Mouse (Mus musculus) embryonic facial prominence, embryonic 15.5 days (tissue): ENCODE results near the gene Cyp2d26. TPM values are rescaled to one million over a fixed set of nuclear protein-coding genes. Genes with fewer than 3 reads are reported as not detected.

Source experiments
- ATAC-seq: fragments of 200-750 bp; cut with Nextera tagmentation; 2 replicates; pipeline ENCODE4 v1.8.0; 2017; ENCODE audit warnings: low read depth, moderate TSS enrichment; ENCODE audit not compliant: insufficient number of reproducible peaks, low FRiP score, low TSS enrichment
- H3K27ac ChIP-seq: fragments of 300-500 bp; sonication (generic); replicated peaks from 2 replicates; pipeline ENCODE4 v1.5.1; 2015; ENCODE audit warnings: mild to moderate bottlenecking, inconsistent platforms
- H3K27me3 ChIP-seq: fragments of 300-500 bp; sonication (generic); 2 replicates; pipeline ENCODE4 v1.6.1; 2015; ENCODE audit warnings: inconsistent platforms
- H3K36me3 ChIP-seq: fragments of 300-500 bp; sonication (generic); 2 replicates; pipeline ENCODE4 v1.6.1; 2015; ENCODE audit warnings: mild to moderate bottlenecking, inconsistent platforms
- H3K4me1 ChIP-seq: fragments of 300-500 bp; sonication (generic); 2 replicates; pipeline ENCODE4 v1.6.1; 2015; ENCODE audit warnings: inconsistent platforms
- H3K4me2 ChIP-seq: fragments of 300-500 bp; sonication (generic); replicated peaks from 2 replicates; pipeline ENCODE4 v1.6.1; 2015; ENCODE audit warnings: mild to moderate bottlenecking, inconsistent platforms
- H3K4me3 ChIP-seq: fragments of 300-500 bp; sonication (generic); replicated peaks from 2 replicates; pipeline ENCODE4 v1.5.1; 2015; ENCODE audit warnings: mild to moderate bottlenecking, inconsistent platforms
- H3K9ac ChIP-seq: fragments of 300-500 bp; sonication (generic); 2 replicates; pipeline ENCODE4 v1.6.1; 2015; ENCODE audit warnings: inconsistent platforms
- H3K9me3 ChIP-seq: fragments of 300-500 bp; sonication (generic); replicated peaks from 2 replicates; pipeline ENCODE4 v1.6.1; 2016; ENCODE audit warnings: inconsistent platforms
- WGBS: fragments of 180-500 bp; shearing (Covaris S2); methylation state at CpG from one replicate; pipeline ENCODE4 v1.1.7; 2015; 5-methylcytosine and 5-hydroxymethylcytosine counted together
- microRNA-seq: library from miRNA; unstranded; fragments of <30 nt; microRNA quantifications from one replicate; pipeline ENCODE4, GENCODE M21; 2016; ENCODE audit warnings: borderline number of aligned reads
- polyA plus RNA-seq: library from polyadenylated mRNA; unstranded; fragments of >200 nt; fragmentation: Nextera tagmentation; extraction: Ambion mirVana; gene quantifications from 2 replicates; pipeline ENCODE4 v1.2.1, GENCODE M21; 2015

The Cyp2d26 gene
- polyA plus RNA-seq, 1 experiment from 2014 or later, result not detected

- Histone ChIP-seq H3K9me3 (no peaks in the 10 kb centered on the region), H3K9ac (no peak overlapping the region), H3K27me3 (no peaks in the 10 kb centered on the region), H3K27ac (no peak overlapping the region), H3K4me3 (no peak overlapping the region), H3K4me1 (no peaks in the 10 kb centered on the region), H3K4me2 (no peak overlapping the region), H3K36me3 (no peaks in the 10 kb centered on the region)
- 33% methylated on average over 1 of the region's 1 CpGs for WGBS
- ATAC-seq, result no peak
Measured at GRCm38 (mm10) chr15:82748141-82748540, 46.0 kb downstream of the Cyp2d26 start.

- H3K27me3 ChIP-seq, result no peaks in the 10 kb centered on the region
- no peaks in the 10 kb centered on the region for H3K4me1 ChIP-seq
- H3K27ac ChIP-seq, result no peak overlapping the region
- no peak overlapping the region for H3K9ac ChIP-seq
- no peak overlapping the region for H3K4me2 ChIP-seq
- no peak for ATAC-seq
- no peaks in the 10 kb centered on the region for H3K36me3 ChIP-seq
- H3K4me3 ChIP-seq, result no peak overlapping the region
- H3K9me3 ChIP-seq, result no peaks in the 10 kb centered on the region
- 66% methylated on average over 1 of the region's 1 CpGs for WGBS
Measured at GRCm38 (mm10) chr15:82747516-82747915, 46.6 kb downstream of the Cyp2d26 start.

Small RNAs within 50 kb of the gene (microRNA-seq; reads per million reads assigned to microRNA genes)
- gene Gm27618, result not detected

Other genes starting within 250 kb of the Cyp2d26 start
- gene Cyp2d12, start 239.2 kb downstream of the Cyp2d26 start, polyA plus RNA-seq, result not detected in 2 replicates
- not detected in 2 replicates for gene Cyp2d34, start 173.3 kb downstream of the Cyp2d26 start, polyA plus RNA-seq
- gene Cyp2d40, start 30.1 kb downstream of the Cyp2d26 start, polyA plus RNA-seq, result not detected in 2 replicates
- 10.5 and 11.1 TPM in 2 replicates for gene Tcf20, start 193.6 kb upstream of the Cyp2d26 start, polyA plus RNA-seq
- 5.2 and 6.1 TPM in 2 replicates for gene Nfam1, start 239.0 kb upstream of the Cyp2d26 start, polyA plus RNA-seq